Mouse (Mus musculus) spleen, postnatal 4 days (tissue): ENCODE data around the gene Ugt1a5.

Experiments
- DNase-seq, 2 experiments: peaks; one replicate each; pipeline ENCODE4 v3.0.0; 2022; ENCODE audit warnings: low spot score in 2 of 2

Ugt1a5 gene

GRCm38 (mm10) chr1:88238771-88239170 is 73.0 kb downstream of the Ugt1a5 start:
- no peak for DNase-seq

GRCm38 (mm10) chr1:88240072-88240471 is 74.3 kb downstream of the Ugt1a5 start:
- no peak for DNase-seq

- no peak for DNase-seq
These were observed 74.8 kb downstream of the Ugt1a5 start for GRCm38 (mm10) chr1:88240579-88240978.

- no peak for DNase-seq
These were observed 78.0 kb downstream of the Ugt1a5 start for GRCm38 (mm10) chr1:88243861-88244260.

- DNase-seq: no peak
These were observed 80.1 kb downstream of the Ugt1a5 start for GRCm38 (mm10) chr1:88245881-88246280.

GRCm38 (mm10) chr1:88246386-88246785 is 80.6 kb downstream of the Ugt1a5 start:
- no peak for DNase-seq

GRCm38 (mm10) chr1:88247660-88248059 is 81.8 kb downstream of the Ugt1a5 start:
- no peak for DNase-seq

GRCm38 (mm10) chr1:88248658-88249057 is 82.8 kb downstream of the Ugt1a5 start:
- no peak for DNase-seq

- DNase-seq: no peak
These were observed 83.8 kb downstream of the Ugt1a5 start for GRCm38 (mm10) chr1:88249596-88249995.

- no peak for DNase-seq
These were observed 84.2 kb downstream of the Ugt1a5 start for GRCm38 (mm10) chr1:88250023-88250422.

- DNase-seq: no peak
These were observed 87.3 kb downstream of the Ugt1a5 start for GRCm38 (mm10) chr1:88253106-88253505.

- DNase-seq: no peak
These were observed 87.7 kb downstream of the Ugt1a5 start for GRCm38 (mm10) chr1:88253540-88253939.

GRCm38 (mm10) chr1:88254793-88255465 is 89.1 kb downstream of the Ugt1a5 start:
- no peak for DNase-seq

- DNase-seq: no peak
These were observed 89.7 kb downstream of the Ugt1a5 start for GRCm38 (mm10) chr1:88255466-88255857.

GRCm38 (mm10) chr1:88255989-88256754 is 90.4 kb downstream of the Ugt1a5 start:
- peak in 1 of 2 experiments; percentile 40 for DNase-seq

GRCm38 (mm10) chr1:88256886-88257663 is 91.3 kb downstream of the Ugt1a5 start:
- no peak for DNase-seq

GRCm38 (mm10) chr1:88257681-88258080 is 91.9 kb downstream of the Ugt1a5 start:
- no peak for DNase-seq

- DNase-seq: no peak
These were observed 92.5 kb downstream of the Ugt1a5 start for GRCm38 (mm10) chr1:88258361-88258760.

- no peak for DNase-seq
These were observed 93.2 kb downstream of the Ugt1a5 start for GRCm38 (mm10) chr1:88258881-88259642.

GRCm38 (mm10) chr1:88259643-88260024 is 93.8 kb downstream of the Ugt1a5 start:
- DNase-seq: no peak

GRCm38 (mm10) chr1:88260114-88260513 is 94.3 kb downstream of the Ugt1a5 start:
- peak; percentile 58 to 87 for DNase-seq
